Mouse (Mus musculus) embryonic facial prominence, embryonic 12.5 days (tissue): ENCODE measurements at regions not wholly inside any gene's neighbourhood (a gene's known extent, or its start where the extent isn't known, plus 50 kb on each side); places are given as distances from the start of the nearest gene placed in this dataset.
"Not testable (repeated sequence)": the region's sequence is repeated elsewhere in the genome, so short reads cannot be mapped to it uniquely, and the experiment has no call there.

Experiments
- ATAC-seq: fragments of 200-750 bp; cut with Nextera tagmentation; 2 replicates; pipeline ENCODE4 v1.8.0; 2017; ENCODE audit not compliant: insufficient number of reproducible peaks, insufficient read depth, low FRiP score, low TSS enrichment
- H3K27ac ChIP-seq: fragments of 300-500 bp; sonication (generic); 2 replicates; pipeline ENCODE4 v1.5.1; 2016; ENCODE audit warnings: mild to moderate bottlenecking
- H3K27me3 ChIP-seq: fragments of 300-500 bp; sonication (generic); 2 replicates; pipeline ENCODE4 v1.6.1; 2016; ENCODE audit warnings: mild to moderate bottlenecking, moderate library complexity
- H3K36me3 ChIP-seq: fragments of 300-500 bp; sonication (generic); 2 replicates; pipeline ENCODE4 v1.6.1; 2016; ENCODE audit warnings: mild to moderate bottlenecking
- H3K4me1 ChIP-seq: fragments of 300-500 bp; sonication (generic); 2 replicates; pipeline ENCODE4 v1.6.1; 2016
- H3K4me2 ChIP-seq: fragments of 300-500 bp; sonication (generic); replicated peaks from 2 replicates; pipeline ENCODE4 v1.6.1; 2016; ENCODE audit warnings: mild to moderate bottlenecking, moderate library complexity
- H3K4me3 ChIP-seq: fragments of 300-500 bp; sonication (generic); 2 replicates; pipeline ENCODE4 v1.5.1; 2016; ENCODE audit warnings: mild to moderate bottlenecking
- H3K9ac ChIP-seq: fragments of 300-500 bp; sonication (generic); 2 replicates; pipeline ENCODE4 v1.6.1; 2016; ENCODE audit warnings: mild to moderate bottlenecking, moderate library complexity
- H3K9me3 ChIP-seq: fragments of 300-500 bp; sonication (generic); 2 replicates; pipeline ENCODE4 v1.6.1; 2016; ENCODE audit warnings: mild to moderate bottlenecking, moderate library complexity
- WGBS: fragments of 180-500 bp; shearing (Covaris S2); methylation state at CpG from one replicate; pipeline ENCODE4 v1.1.7; 2016; 5-methylcytosine and 5-hydroxymethylcytosine counted together

DNA sequence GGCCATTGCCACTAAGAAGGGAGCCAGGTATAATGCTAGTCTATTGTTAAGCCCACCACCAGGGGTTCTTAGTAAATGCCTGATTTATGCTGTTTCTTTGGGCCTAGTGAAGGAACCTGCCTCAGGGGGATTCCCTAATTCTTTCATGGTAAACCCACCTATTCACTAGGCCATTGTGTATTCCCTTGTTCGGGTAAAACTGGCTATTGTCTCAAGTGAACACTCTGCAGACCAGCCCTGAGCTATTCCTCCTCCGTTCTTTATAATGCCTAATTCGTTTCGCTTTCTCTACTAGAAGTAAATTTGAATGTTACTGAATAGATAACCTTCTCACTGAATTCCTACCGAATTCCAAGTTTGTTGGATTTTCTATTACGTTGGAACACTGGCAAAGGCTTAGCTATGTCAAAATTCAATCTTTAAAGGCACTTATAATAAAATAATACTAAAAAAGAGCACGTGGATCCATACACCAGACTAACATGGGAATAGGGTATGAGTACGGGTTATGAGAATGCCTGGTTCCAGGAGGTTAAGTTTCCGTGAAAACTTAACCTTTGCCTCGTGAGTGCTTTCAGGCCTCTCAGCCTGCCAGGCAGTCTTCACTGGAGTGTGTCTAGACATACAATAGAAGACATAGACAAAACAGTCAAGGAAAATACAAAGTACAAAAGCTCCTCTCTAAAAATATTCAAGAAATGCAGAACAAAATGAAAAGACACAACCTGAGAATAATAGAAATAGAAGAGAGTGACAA, 536.8 kb upstream of the Cntn5 start:
- not testable (repeated sequence) for H3K27ac ChIP-seq, H3K27me3 ChIP-seq, ATAC-seq, H3K36me3 ChIP-seq, H3K4me2 ChIP-seq, H3K4me3 ChIP-seq, H3K4me1 ChIP-seq, H3K9ac ChIP-seq, H3K9me3 ChIP-seq
- WGBS, result 45% methylated on average over 10 of the region's 10 CpGs

DNA sequence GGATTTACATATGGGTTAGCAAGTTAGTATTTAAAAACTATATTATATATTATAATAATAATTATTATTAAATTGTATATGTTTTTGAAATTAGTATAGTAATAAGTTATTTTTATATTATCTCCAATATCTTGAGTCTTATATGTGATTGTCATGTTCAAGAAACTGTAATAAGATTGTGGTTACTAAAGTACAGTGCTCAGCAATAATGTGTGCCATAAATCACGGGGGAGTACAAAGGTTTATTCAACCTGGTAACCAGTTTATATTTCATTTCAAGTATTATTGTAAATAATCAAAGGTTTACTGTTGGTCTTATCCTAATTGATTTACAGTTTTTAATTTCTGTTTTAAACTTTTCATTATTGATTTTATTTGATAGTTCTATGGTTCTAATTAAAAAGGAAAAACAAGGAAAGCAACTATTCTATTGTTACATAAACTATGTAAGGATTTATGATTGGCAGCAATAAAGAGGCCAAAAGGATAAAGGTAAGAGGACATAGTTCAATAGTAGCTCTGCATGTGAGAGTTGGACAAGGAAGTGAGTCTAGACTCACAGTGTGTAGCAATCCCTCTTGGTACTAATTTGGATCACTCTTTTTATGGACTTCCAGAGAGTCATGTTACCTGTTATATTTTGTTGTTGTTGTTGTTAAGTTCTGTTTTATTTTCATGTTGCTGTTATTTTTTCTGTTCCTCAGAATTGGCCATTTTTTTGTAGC, 532.0 kb upstream of the Cntn5 start:
- no peaks in the 10 kb centered on the region for H3K27me3 ChIP-seq
- no peak overlapping the region for H3K27ac ChIP-seq
- H3K4me1 ChIP-seq, result no peaks in the 10 kb centered on the region
- H3K4me3 ChIP-seq, result no peak overlapping the region
- ATAC-seq, result no peak
- H3K9ac ChIP-seq, result no peak overlapping the region
- no peak overlapping the region for H3K4me2 ChIP-seq
- WGBS, result 83% methylated on average over 1 of the region's 1 CpGs
- H3K36me3 ChIP-seq, result no peaks in the 10 kb centered on the region
- H3K9me3 ChIP-seq, result no peaks in the 10 kb centered on the region

GRCm38 (mm10) chr9:11436014-11436413, 531.4 kb upstream of the Cntn5 start:
- WGBS, result 91% methylated on average over 2 of the region's 2 CpGs
- no peaks in the 10 kb centered on the region for H3K9me3 ChIP-seq
- H3K4me3 ChIP-seq, result no peak overlapping the region
- H3K9ac ChIP-seq, result no peak overlapping the region
- no peaks in the 10 kb centered on the region for H3K36me3 ChIP-seq
- no peak for ATAC-seq
- no peaks in the 10 kb centered on the region for H3K4me1 ChIP-seq
- H3K27me3 ChIP-seq, result no peaks in the 10 kb centered on the region
- H3K27ac ChIP-seq, result no peak overlapping the region
- no peak overlapping the region for H3K4me2 ChIP-seq

- Histone ChIP-seq H3K4me3 (no peak overlapping the region), H3K9ac (no peak overlapping the region), H3K4me2 (no peak overlapping the region), H3K36me3 (no peaks in the 10 kb centered on the region), H3K27ac (no peak overlapping the region), H3K27me3 (no peaks in the 10 kb centered on the region), H3K9me3 (no peaks in the 10 kb centered on the region), H3K4me1 (no peaks in the 10 kb centered on the region)
- 38% methylated on average over 2 of the region's 2 CpGs for WGBS
- no peak for ATAC-seq
These were observed 530.4 kb upstream of the Cntn5 start for GRCm38 (mm10) chr9:11435019-11435418.

DNA sequence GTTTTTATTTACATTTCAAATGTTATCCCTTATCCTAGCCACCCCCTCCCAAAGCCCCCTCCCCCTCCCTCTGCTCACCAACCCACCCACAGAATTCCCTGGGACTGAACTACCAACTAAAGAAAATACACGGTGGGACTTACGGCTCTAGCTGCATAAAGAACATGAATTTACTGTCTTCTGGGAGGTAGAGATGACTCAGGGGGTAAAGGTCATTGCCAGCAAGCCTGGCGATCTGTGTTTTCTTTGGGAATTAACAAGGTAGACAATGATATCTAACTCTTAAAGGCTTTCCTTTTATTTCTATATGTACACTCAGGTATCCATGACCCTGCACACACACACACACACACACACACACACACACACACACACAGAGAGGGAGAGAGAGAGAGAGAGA, 521.9 kb upstream of the Cntn5 start:
- Histone ChIP-seq H3K36me3 (no peaks in the 10 kb centered on the region), H3K27ac (no peak overlapping the region), H3K9ac (no peak overlapping the region), H3K9me3 (no peaks in the 10 kb centered on the region), H3K4me3 (no peak overlapping the region), H3K27me3 (no peaks in the 10 kb centered on the region), H3K4me1 (no peaks in the 10 kb centered on the region), H3K4me2 (no peak overlapping the region)
- 60% methylated on average over 3 of the region's 3 CpGs for WGBS
- ATAC-seq, result no peak

GRCm38 (mm10) chr9:11396829-11397228, 492.3 kb upstream of the Cntn5 start:
- 79% methylated on average over 2 of the region's 2 CpGs for WGBS
- no peak for ATAC-seq
- Histone ChIP-seq H3K9ac (no peak overlapping the region), H3K27ac (no peak overlapping the region), H3K9me3 (no peaks in the 10 kb centered on the region), H3K4me1 (no peaks in the 10 kb centered on the region), H3K4me2 (no peak overlapping the region), H3K27me3 (no peaks in the 10 kb centered on the region), H3K4me3 (no peak overlapping the region), H3K36me3 (no peaks in the 10 kb centered on the region)

GRCm38 (mm10) chr9:11381648-11382075, 477.1 kb upstream of the Cntn5 start:
- no peak for ATAC-seq
- no peaks in the 10 kb centered on the region for H3K9me3 ChIP-seq
- no peaks in the 10 kb centered on the region for H3K36me3 ChIP-seq
- H3K4me2 ChIP-seq, result no peak overlapping the region
- no peak overlapping the region for H3K9ac ChIP-seq
- H3K4me1 ChIP-seq, result no peaks in the 10 kb centered on the region
- no peaks in the 10 kb centered on the region for H3K27me3 ChIP-seq
- H3K27ac ChIP-seq, result no peak overlapping the region
- H3K4me3 ChIP-seq, result no peak overlapping the region
- WGBS, result 93% methylated on average over 1 of the region's 1 CpGs

DNA sequence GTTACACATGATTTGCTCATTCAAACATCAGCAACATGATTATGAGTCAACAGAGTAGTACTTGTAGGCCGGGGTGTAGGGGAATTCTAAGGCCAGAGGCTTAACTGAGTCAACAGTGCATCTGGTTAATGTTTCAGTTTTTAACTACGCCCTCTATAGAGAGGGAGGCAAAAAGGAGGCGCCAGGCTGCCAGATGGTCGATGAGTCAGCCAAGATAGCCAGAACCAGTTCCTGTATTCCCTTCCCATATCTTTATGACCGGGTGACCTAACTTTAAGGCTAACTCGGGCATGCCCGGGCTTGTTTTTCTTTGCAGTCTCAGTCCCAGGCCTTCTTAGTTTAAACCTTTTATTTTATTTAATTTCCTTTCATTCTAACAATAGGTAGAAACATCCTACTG, 476.0 kb upstream of the Cntn5 start:
- no peak overlapping the region for H3K9ac ChIP-seq
- no peak for ATAC-seq
- no peak overlapping the region for H3K4me2 ChIP-seq
- no peak overlapping the region for H3K4me3 ChIP-seq
- H3K27me3 ChIP-seq, result no peaks in the 10 kb centered on the region
- WGBS, result 89% methylated on average over 7 of the region's 7 CpGs
- H3K9me3 ChIP-seq, result no peaks in the 10 kb centered on the region
- H3K36me3 ChIP-seq, result no peaks in the 10 kb centered on the region
- no peak overlapping the region for H3K27ac ChIP-seq
- H3K4me1 ChIP-seq, result no peaks in the 10 kb centered on the region

DNA sequence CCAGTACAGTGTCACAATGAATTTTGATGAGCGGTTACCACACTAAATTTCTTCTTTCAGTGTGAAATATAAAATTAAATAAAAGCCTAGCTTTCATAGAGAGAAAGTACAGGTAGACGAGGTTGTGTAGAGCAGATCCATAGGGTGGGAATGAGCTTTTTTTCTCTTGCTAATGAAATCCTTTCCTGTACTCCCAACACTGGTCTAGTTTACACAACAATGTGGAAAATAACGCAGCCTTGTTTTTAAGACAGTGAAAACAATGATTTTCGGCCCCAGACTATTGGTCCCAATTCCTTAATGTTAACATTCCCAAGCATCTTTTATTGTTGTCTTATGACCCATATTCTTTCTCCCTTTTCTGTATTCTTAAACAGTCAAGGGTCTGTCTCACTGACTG, 473.5 kb upstream of the Cntn5 start:
- Histone ChIP-seq H3K27me3 (no peaks in the 10 kb centered on the region), H3K27ac (no peak overlapping the region), H3K9ac (no peak overlapping the region), H3K4me1 (no peaks in the 10 kb centered on the region), H3K9me3 (no peaks in the 10 kb centered on the region), H3K36me3 (no peaks in the 10 kb centered on the region), H3K4me2 (no peak overlapping the region), H3K4me3 (no peak overlapping the region)
- 83% methylated on average over 4 of the region's 4 CpGs for WGBS
- no peak for ATAC-seq

- no peak for ATAC-seq
- Histone ChIP-seq H3K9me3 (no peaks in the 10 kb centered on the region), H3K36me3 (no peaks in the 10 kb centered on the region), H3K4me3 (no peak overlapping the region), H3K27me3 (no peaks in the 10 kb centered on the region), H3K4me1 (no peaks in the 10 kb centered on the region), H3K27ac (no peak overlapping the region), H3K9ac (no peak overlapping the region), H3K4me2 (no peak overlapping the region)
- WGBS, result 56% methylated on average over 4 of the region's 4 CpGs
These were observed 473.0 kb upstream of the Cntn5 start for GRCm38 (mm10) chr9:11377586-11377985.

DNA sequence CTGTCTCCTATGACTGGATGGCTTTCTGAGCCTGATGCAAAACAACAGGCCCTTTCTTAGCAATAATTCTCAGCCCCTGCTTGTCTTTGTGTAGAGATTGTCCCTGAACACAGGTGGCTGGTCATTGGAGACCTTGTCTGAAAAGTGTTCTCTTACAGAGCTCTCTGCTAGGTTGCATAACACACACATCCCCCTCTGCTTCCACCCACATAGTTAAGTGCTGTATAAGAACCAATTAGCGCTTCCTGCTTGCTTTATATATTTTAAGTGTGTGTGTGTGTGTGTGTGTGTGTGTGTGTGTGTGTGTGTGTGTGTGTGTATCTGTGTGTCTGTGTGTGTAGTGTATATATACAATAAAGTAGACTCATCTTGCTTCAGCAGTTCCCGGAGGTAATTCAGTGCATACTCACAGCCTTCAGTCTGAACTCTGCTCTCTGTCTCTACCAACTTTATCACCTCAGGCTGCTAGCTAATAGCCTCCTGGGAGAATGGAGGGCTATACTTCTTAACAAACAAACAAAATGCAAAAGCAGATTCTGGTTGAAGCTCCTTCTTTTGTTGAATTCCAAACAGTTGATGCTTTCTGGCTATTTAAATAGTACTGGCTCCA, 468.8 kb upstream of the Cntn5 start:
- Histone ChIP-seq H3K36me3 (no peaks in the 10 kb centered on the region), H3K4me3 (no peak overlapping the region), H3K4me1 (no peaks in the 10 kb centered on the region; the same call in 1 of the 2 replicates), H3K9ac (no peak overlapping the region), H3K27me3 (no peaks in the 10 kb centered on the region), H3K27ac (no peak overlapping the region), H3K9me3 (no peaks in the 10 kb centered on the region), H3K4me2 (no peak overlapping the region)
- no peak for ATAC-seq
- WGBS, result 76% methylated on average over 2 of the region's 2 CpGs

GRCm38 (mm10) chr9:11368056-11368455, 463.5 kb upstream of the Cntn5 start:
- no peak for ATAC-seq
- Histone ChIP-seq H3K4me3 (no peak overlapping the region), H3K27me3 (no peaks in the 10 kb centered on the region), H3K36me3 (no peaks in the 10 kb centered on the region), H3K4me1 (no peaks in the 10 kb centered on the region; the same call in 1 of the 2 replicates), H3K9me3 (no peaks in the 10 kb centered on the region), H3K9ac (no peak overlapping the region), H3K4me2 (no peak overlapping the region), H3K27ac (no peak overlapping the region)
- WGBS, result 30% methylated on average over 1 of the region's 1 CpGs
